Mouse (Mus musculus): ENCODE measurements around the gene Hist2h3c2. TPM values are rescaled to one million over a fixed set of nuclear protein-coding genes. Genes with fewer than 3 reads are reported as not detected.

The Hist2h3c2 gene
- total and polyA plus RNA-seq, 3 experiments: 8.2 to 2,744 (median 1,897) TPM

DNA sequence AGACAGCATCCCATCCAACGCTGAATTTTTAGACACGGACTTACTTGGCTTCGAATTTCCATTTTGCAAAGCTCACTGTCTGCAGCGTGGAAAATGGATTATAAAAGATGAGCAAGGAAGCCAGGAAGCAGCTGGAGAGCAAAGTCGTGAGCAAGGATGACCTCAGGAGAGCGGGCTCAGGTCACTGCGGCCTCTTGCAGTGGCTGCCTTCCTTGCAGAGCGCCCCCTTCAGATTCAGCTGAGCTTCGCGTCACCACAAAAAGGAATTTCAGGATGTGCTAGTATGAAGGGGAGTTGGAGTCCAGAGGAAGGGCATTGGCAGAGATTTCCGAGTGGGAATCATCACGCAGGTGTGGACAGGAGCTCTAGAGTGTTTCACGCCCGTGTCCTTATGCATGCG, 29.7 kb downstream of the Hist2h3c2 start:
- DNase-seq (ENCODE audit: low read depth, low spot score): no peak
- H3K36me3 ChIP-seq (ENCODE audit: control insufficient read depth in 1 of 2, insufficient read depth in 2 of 2, low read length in 2 of 2): no peaks in the 10 kb centered on the region
- no peak overlapping the region for H3K9ac ChIP-seq (ENCODE audit: control insufficient read depth, low read depth, low read length, poor library complexity, severe bottlenecking)
- no peak overlapping the region for H3K4me3 ChIP-seq (ENCODE audit: control insufficient read depth in 1 of 2, insufficient read depth in 1 of 2, low read depth in 2 of 2, low read length in 2 of 2)
- no peaks in the 10 kb centered on the region for H3K9me3 ChIP-seq (replicated peaks; ENCODE audit: insufficient read depth, low read length)
- no peak overlapping the region for H3K27ac ChIP-seq (ENCODE audit: control insufficient read depth, low read depth, low read length)
- no peaks in the 10 kb centered on the region for H3K4me1 ChIP-seq (ENCODE audit: control insufficient read depth in 1 of 2, insufficient read depth in 2 of 2, low read length in 2 of 2)
- peaks cover 32 to 61% of the 10 kb centered on the region in 2 experiments for H3K27me3 ChIP-seq (ENCODE audit: control insufficient read depth in 1 of 2, insufficient read depth in 2 of 2, low read length in 2 of 2)
- no peaks in the 10 kb centered on the region for H3K79me2 ChIP-seq (ENCODE audit: control insufficient read depth, insufficient read depth, low read length, poor library complexity)
- TF ChIP-seq SMC3 (IDR thresholded peaks at IDR 0.05; ENCODE audit: low read depth, low read length) (peak; percentile 24), CTCF (IDR thresholded peaks at IDR 0.05 in 2 of 3, conservative IDR thresholded peaks at IDR 0.05 in 1 of 3; ENCODE audit: control insufficient read depth in 1 of 3, insufficient read depth in 1 of 3, low read depth in 2 of 3, low read length in 3 of 3, poor library complexity in 1 of 3, severe bottlenecking in 1 of 3) (peak; percentile 40 to 64 (median 50); a peak in 5 of 6 replicates), NRF1 (IDR thresholded peaks at IDR 0.05; ENCODE audit: insufficient read depth, low read depth, low read length, poor library complexity, severe bottlenecking) (no peak)

DNA sequence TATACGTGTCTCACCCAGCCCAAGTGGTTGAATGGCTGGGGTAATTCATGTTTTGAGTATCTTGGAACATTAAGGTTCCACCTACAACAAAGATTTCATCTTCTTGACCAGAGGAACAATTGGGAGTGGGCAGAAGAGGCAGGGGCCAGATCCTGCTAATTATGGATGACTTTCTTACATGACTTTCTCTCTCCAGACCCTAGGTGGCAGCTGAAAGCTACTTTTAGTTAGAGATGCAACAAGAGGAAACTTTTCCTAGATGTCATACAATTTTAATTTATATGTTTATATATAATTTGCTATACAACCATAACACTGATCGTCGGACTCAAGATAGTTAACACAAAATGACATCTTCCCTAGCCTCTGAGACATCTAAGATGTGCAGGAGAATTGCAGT, 31.1 kb downstream of the Hist2h3c2 start:
- peak; percentile 38 for DNase-seq (ENCODE audit: low read depth, low spot score)
- Histone ChIP-seq H3K9ac (ENCODE audit: control insufficient read depth, low read depth, low read length, poor library complexity, severe bottlenecking) (no peak overlapping the region), H3K27ac (ENCODE audit: control insufficient read depth, low read depth, low read length) (no peak overlapping the region), H3K4me1 (ENCODE audit: control insufficient read depth in 1 of 2, insufficient read depth in 2 of 2, low read length in 2 of 2) (no peaks in the 10 kb centered on the region), H3K9me3 (replicated peaks; ENCODE audit: insufficient read depth, low read length) (no peaks in the 10 kb centered on the region), H3K27me3 (ENCODE audit: control insufficient read depth in 1 of 2, insufficient read depth in 2 of 2, low read length in 2 of 2) (peaks cover 24 to 47% of the 10 kb centered on the region in 2 experiments), H3K4me3 (ENCODE audit: control insufficient read depth in 1 of 2, insufficient read depth in 1 of 2, low read depth in 2 of 2, low read length in 2 of 2) (no peak overlapping the region), H3K79me2 (ENCODE audit: control insufficient read depth, insufficient read depth, low read length, poor library complexity) (no peaks in the 10 kb centered on the region), H3K36me3 (ENCODE audit: control insufficient read depth in 1 of 2, insufficient read depth in 2 of 2, low read length in 2 of 2) (no peaks in the 10 kb centered on the region)
- TF ChIP-seq RAD21 (IDR thresholded peaks at IDR 0.05; ENCODE audit: low read depth, low read length): peak; percentile 63
- peak; percentile 49 for TF ChIP-seq ZC3H11A (IDR thresholded peaks at IDR 0.05; ENCODE audit: low read depth, low read length)
- TF ChIP-seq JUND (IDR thresholded peaks at IDR 0.05; ENCODE audit: low read depth, low read length): no peak
- no peak for TF ChIP-seq GABPA (IDR thresholded peaks at IDR 0.05; ENCODE audit: low read depth, low read length)
- peak; percentile 44; the same call in 1 of the 2 replicates for TF ChIP-seq SMC3 (IDR thresholded peaks at IDR 0.05; ENCODE audit: low read depth, low read length)
- peak in 1 of 3 experiments; percentile 54; a peak in 2 of 6 replicates for TF ChIP-seq CTCF (IDR thresholded peaks at IDR 0.05 in 2 of 3, conservative IDR thresholded peaks at IDR 0.05 in 1 of 3; ENCODE audit: control insufficient read depth in 1 of 3, insufficient read depth in 1 of 3, low read depth in 2 of 3, low read length in 3 of 3, poor library complexity in 1 of 3, severe bottlenecking in 1 of 3)
- no peak for TF ChIP-seq TCF12 (IDR thresholded peaks at IDR 0.05; ENCODE audit: low read depth, low read length)

DNA sequence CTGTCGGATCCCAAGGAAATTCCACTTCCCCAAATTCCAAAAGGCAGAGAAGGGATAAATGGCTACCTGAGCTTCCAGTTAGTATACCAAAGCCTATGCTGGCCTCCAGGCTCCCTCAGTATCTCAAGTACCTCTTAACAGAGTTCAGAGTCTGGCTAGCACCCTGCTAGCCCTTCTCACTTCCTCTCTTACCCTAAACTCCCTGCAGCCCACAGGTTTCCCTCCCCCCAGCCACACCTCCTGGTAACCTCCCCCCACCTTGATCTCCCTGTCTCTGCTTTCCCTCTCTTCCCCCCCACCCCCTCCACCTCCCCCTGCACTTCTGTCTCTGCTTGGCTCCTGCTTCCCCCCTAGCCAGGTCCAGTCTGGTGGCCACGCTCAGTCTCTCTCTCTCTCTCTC, 39.2 kb downstream of the Hist2h3c2 start:
- peak overlapping the region; percentile 61 for H3K9ac ChIP-seq (ENCODE audit: control insufficient read depth, low read depth, low read length, poor library complexity, severe bottlenecking)
- no peak for TF ChIP-seq MAFK (IDR thresholded peaks at IDR 0.05; ENCODE audit: borderline replicate concordance, low read depth, low read length)
- no peak for TF ChIP-seq KAT2A (conservative IDR thresholded peaks at IDR 0.05; ENCODE audit: low read depth, low read length)
- no peak for TF ChIP-seq MYB (IDR thresholded peaks at IDR 0.05; ENCODE audit: low read depth, low read length)
- no peak for TF ChIP-seq POLR2A (IDR thresholded peaks at IDR 0.05; ENCODE audit: control insufficient read depth in 1 of 2, insufficient read depth in 1 of 2, low read depth in 1 of 2, low read length in 2 of 2, poor library complexity in 1 of 2)
- TF ChIP-seq ZNF384 (IDR thresholded peaks at IDR 0.05; ENCODE audit: low read depth, low read length): no peak
- no peak for TF ChIP-seq MXI1 (IDR thresholded peaks at IDR 0.05; ENCODE audit: low read depth, low read length)
- no peak for TF ChIP-seq ZKSCAN1 (IDR thresholded peaks at IDR 0.05; ENCODE audit: low read depth, low read length)
- TF ChIP-seq TBP (IDR thresholded peaks at IDR 0.05; ENCODE audit: low read depth, low read length): no peak
- no peak for TF ChIP-seq BHLHE40 (IDR thresholded peaks at IDR 0.05; ENCODE audit: borderline replicate concordance, low read depth, low read length)
- no peak for TF ChIP-seq HCFC1 (IDR thresholded peaks at IDR 0.05; ENCODE audit: low read depth, low read length)
- TF ChIP-seq ZMIZ1 (IDR thresholded peaks at IDR 0.05; ENCODE audit: low read depth, low read length): no peak
- TF ChIP-seq CHD2 (IDR thresholded peaks at IDR 0.05; ENCODE audit: low read length): no peak
- no peak for TF ChIP-seq POLR2AphosphoS5 (IDR thresholded peaks at IDR 0.05; ENCODE audit: borderline replicate concordance, low read depth, low read length)
- TF ChIP-seq GATA1 (IDR thresholded peaks at IDR 0.05; ENCODE audit: low read depth, low read length): 0 out of 2 replicates have a peak, but pooled peaks have one; percentile 22
- no peak for TF ChIP-seq CHD1 (IDR thresholded peaks at IDR 0.05; ENCODE audit: low read depth, low read length)
- TF ChIP-seq MEF2A (IDR thresholded peaks at IDR 0.05; ENCODE audit: extremely low read depth, insufficient replicate concordance, low read depth, low read length, poor library complexity, severe bottlenecking): no peak
- no peak for TF ChIP-seq USF2 (IDR thresholded peaks at IDR 0.05; ENCODE audit: borderline replicate concordance in 1 of 2, insufficient read depth in 1 of 2, low read depth in 1 of 2, low read length in 2 of 2)

More for the DNA sequence above, 39.2 kb downstream of the Hist2h3c2 start:
- H3K36me3 ChIP-seq (ENCODE audit: control insufficient read depth in 1 of 2, insufficient read depth in 2 of 2, low read length in 2 of 2): peaks cover 0 to 16% of the 10 kb centered on the region in 2 experiments; a peak in 2 of 4 replicates
- H3K4me3 ChIP-seq (ENCODE audit: control insufficient read depth in 1 of 2, insufficient read depth in 1 of 2, low read depth in 2 of 2, low read length in 2 of 2): peak overlapping the region in 1 of 2 experiments; percentile 29; a peak in 1 of 4 replicates
- peaks cover 9% of the 10 kb centered on the region; the same call in 1 of the 2 replicates for H3K79me2 ChIP-seq (ENCODE audit: control insufficient read depth, insufficient read depth, low read length, poor library complexity)
- H3K9me3 ChIP-seq (replicated peaks; ENCODE audit: insufficient read depth, low read length): no peaks in the 10 kb centered on the region
- DNase-seq (ENCODE audit: low read depth, low spot score): peak; percentile 82
- no peak overlapping the region for H3K27ac ChIP-seq (ENCODE audit: control insufficient read depth, low read depth, low read length)
- H3K27me3 ChIP-seq (ENCODE audit: control insufficient read depth in 1 of 2, insufficient read depth in 2 of 2, low read length in 2 of 2): no peaks in the 10 kb centered on the region
- H3K4me1 ChIP-seq (ENCODE audit: control insufficient read depth in 1 of 2, insufficient read depth in 2 of 2, low read length in 2 of 2): peaks cover 12 to 22% of the 10 kb centered on the region in 2 experiments

Measured in MEL (cell line).